Mouse (Mus musculus): ENCODE measurements around the gene Leprot.

The Leprot gene

DNA sequence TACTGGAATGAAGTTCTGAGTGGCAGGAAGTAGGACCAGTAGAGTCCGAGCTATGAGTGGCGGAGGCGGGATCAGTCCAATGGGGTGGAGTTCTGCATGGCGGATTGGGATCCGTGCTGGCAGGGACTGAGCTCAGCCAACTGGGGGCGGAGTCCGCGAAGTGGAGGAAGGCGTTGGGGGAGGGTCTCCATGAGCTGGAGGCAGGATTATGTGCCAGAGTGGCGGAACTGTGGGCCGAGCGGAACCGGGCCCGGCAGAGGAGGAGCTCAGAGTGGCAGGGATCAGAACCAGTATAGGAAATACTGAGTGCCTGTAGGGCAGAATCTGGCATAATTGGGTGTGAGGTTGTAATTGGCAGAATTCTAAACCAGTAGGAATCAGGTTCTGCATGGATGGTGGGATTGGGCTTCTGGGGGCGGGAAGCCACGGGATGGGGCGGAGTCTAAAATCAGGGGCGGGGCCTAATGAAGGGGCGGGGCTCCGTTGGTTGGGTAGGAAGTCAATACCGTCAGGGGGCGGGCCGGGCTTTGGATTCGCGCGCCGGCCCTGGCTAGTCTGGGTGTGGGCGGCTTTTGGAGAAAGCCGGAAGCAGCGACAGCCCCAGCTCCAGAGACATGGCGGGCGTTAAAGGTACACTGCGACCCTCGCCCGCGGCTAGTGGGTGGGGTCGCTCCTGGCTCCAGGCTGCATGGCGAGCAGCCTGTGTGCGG lies at the start of gene Leprot:
Gene Leprot (plus strand): TSS at position 523 of the 710 bp plus-strand sequence.
- DNase-seq (ENCODE audit: inconsistent ontology term): peak; percentile 100

DNA sequence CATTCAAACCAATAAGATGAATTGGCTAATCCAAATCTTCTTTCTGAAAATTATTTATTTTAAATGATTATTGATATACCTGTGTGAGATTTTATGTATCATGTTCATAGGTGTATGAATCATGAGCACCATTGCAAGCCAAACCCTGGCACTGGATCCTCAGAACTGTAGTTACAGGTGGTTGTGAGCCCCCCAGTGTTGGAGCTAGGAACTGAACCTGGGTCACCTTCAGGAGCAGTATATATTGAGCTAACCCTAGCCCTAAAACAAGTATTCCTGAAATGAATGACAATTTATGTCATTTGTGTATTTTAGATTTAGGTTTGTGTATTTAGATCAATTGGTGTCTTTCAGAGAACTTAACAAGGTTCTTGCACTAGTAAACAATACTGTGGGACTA lies 45.8 kb upstream of the Leprot start:
- DNase-seq (ENCODE audit: inconsistent ontology term): no peak

DNA sequence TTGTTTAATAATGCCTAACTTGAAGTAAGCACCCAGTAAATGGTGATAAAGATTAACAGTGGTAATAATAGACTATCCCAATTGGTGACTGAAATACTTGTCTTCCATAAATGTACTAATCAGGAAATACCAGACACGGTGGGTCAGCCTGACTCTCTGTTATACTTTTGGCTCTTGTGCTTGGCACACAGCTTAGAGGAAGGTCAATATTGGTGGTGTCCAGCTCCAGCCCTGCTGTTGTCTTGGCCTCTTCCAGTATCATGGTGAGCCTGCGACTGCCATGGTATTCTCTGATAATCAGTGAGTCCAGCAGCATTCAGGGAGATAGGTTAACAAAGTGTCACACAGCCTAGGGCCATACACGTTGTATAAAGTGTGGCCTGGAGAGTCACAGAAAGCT lies 43.9 kb upstream of the Leprot start:
- DNase-seq (ENCODE audit: inconsistent ontology term): no peak

- DNase-seq (ENCODE audit: inconsistent ontology term): no peak
Measured at GRCm38 (mm10) chr4:101616520-101616919, 31.0 kb upstream of the Leprot start.

DNA sequence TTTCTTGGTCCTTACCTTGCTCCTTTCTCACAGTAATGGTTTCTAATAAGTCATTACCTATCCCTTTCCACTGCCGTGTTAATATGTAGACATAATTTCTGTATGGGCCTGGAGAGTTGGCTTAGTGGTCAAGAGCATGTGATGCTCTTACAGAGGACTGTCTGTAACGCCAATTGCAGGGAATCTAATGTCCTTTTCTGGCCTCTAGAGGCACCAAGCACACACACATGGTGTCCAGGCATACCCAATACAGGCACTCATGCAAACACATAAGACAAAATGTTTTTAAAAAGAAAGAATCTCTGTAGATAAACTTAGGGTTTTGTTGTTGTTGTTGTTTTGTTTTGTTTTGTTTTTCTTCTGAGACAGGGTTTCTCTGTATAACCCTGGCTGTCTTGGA lies 29.8 kb upstream of the Leprot start:
- no peak for DNase-seq (ENCODE audit: inconsistent ontology term)

- no peak for DNase-seq (ENCODE audit: inconsistent ontology term)
Measured at GRCm38 (mm10) chr4:101620206-101620605, 27.3 kb upstream of the Leprot start.

DNA sequence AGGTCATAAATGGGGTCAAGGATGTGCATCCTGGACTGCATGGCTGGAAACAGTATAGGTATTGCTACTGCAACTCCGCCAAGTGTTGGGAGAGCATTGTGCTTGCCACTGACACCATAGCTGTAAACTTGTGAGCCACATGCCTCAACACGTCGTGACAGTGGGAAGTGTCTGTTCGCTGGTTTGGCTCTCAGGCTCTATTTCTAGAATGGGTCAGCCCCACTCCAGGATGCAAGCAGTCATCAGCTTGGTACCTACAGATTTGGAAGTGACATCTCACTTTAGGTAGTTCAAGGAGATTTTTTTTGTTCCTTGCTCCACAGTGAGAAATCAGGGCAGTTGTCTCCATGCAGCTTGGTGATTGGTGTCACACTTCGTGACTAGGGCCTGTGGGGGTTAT lies 26.3 kb upstream of the Leprot start:
- no peak for DNase-seq (ENCODE audit: inconsistent ontology term)

- DNase-seq (ENCODE audit: inconsistent ontology term): no peak
Measured at GRCm38 (mm10) chr4:101625278-101625677, 22.2 kb upstream of the Leprot start.

DNA sequence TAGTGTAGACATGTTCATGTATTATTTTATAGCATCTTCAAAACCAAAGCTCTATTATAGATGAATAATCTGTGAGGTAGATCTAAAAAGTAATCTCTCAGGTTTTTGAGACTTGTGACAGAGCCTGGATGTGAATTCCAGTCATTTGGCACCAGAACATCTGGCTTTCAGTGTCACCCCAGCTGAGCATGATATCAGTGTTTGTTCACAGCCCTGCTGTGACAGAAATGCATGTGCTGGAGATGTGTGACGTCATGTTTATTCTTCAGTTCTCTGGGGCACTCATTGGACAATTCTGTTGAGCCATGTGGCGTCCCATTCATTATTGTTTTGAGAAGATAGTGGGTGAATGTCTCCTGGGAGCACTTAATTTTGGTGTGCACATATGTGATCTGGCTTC lies 11.9 kb upstream of the Leprot start:
- no peak for DNase-seq (ENCODE audit: inconsistent ontology term)

DNA sequence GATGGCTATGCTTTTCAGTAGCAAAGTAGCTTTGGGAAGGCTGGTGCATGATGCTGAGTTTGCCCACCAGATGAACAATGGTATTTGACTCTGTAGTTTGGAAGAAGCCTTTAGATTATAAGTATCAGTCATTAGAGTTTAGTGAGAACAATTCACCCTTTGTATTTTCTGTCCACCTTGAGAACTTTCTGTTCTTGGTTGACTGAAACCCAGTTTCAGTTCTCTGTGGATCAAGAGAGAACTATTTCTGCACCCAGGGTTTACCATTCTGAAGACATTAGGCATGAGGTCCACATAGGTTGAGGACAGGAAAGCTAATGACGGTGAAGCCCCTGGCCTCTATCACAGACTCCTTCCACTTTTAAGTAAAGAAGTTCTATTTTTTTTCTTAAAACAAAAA lies 10.0 kb upstream of the Leprot start:
- no peak for DNase-seq (ENCODE audit: inconsistent ontology term)

GRCm38 (mm10) chr4:101640631-101641030 lies 6.9 kb upstream of the Leprot start:
- no peak for DNase-seq (ENCODE audit: inconsistent ontology term)

DNA sequence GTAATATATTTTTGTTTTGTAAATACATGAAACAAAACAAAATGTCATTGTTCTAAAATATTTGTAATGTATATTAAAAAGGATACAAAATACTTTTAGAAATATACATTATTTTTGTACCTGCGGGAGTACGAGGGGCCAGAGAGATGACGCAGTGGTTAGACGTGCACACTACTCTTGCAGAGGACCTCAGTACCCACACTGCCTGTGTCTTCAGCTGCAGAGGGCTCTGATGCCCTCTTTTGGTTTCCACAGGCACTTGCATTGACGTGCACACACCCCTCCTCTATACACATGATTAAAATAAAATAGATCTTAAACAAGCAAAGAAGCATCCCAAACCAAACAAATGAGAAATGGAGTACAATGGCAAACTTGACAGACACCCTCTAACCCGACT lies 4.8 kb upstream of the Leprot start:
- no peak for DNase-seq (ENCODE audit: inconsistent ontology term)

DNA sequence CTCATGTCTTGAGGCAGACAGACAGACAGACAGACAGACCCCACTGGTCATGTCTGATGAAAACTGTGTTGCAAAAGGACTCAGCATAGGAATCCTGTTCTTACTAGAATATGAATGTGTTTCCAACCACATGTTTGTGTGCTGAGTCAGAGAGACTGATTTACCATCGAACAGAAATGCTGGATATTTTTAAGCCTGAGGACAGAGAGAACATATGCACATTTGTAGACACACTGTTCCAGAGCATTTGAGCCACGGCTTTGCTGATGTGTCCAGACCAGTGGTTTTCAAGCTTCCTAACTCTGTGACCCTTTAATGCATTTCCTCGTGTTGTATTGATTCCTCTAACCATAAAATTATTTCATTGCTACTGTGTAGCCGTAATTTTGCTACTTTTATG lies 4.3 kb upstream of the Leprot start:
- DNase-seq (ENCODE audit: inconsistent ontology term): peak; percentile 30

GRCm38 (mm10) chr4:101646857-101647195 lies 692 bp upstream of the Leprot start:
- no peak for DNase-seq (ENCODE audit: inconsistent ontology term)

DNA sequence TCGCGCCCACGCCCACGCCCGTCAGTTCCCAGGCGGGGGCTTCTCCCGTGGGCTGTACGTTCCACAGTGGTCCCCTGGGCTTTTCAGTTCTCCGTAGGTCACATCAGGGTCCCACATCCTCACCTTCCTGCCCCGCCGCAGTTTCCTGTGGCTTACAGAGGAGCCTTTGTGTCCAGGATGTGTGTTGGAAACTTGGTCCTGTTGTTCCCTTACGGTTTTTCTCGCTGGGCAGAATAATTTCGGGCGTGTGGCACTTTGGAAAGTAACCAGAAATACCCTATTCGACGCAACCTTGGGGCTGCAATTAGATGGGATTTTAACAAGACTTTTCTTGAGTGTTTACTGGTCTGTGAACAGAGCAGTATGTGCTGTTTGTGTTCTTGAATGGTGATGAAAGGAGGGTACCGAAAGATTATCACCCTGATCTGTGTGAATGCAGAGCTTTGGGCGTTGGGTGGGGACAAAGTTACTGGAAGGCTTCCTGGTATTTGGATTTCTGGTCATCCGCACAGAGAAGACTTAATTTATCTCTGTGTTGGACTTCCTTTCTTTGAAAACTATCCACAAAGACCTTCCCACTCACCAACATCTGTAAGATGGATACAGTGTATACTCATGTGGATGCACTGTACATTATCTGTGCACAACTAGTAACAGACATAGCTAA lies 591 bp downstream of the Leprot start:
- no peak for DNase-seq (ENCODE audit: inconsistent ontology term)

DNA sequence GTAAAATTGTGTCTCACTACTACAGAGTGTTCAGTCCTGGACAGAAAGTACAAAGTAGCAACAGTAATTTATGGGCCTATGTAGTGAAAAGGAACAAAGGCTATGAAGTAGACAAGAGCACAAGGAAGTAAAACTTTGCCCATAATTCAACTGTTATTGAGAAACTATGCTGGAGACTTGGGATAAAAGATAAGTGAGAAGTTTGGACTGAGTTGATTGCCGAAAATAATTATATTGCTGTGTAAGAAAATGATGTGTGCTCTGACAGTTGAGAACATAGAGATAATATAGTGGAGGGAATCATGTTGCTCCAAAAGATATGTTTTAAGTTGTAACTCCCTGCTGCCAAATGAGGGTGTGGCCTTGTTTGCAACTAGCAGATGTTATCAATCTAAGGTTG lies 1.2 kb downstream of the Leprot start:
- no peak for DNase-seq (ENCODE audit: inconsistent ontology term)

DNA sequence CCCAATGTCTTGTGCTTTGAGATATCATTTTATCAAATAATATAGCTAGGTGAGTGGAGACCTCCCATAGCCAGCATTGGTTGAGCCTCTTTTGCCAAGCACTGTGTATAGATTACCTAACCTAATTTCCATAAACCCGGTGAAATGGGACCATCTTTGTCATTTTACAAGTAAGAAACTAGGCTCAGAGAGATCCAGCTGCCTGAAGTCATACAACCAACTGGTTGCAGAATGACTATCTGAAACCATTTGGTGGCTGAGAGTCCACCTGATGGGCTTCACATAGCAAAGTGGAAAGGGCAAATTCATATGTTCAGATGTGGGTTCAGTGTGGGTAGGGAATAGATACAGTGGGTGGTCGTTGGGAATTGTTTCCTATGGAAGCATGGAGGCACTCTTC lies 3.4 kb downstream of the Leprot start:
- no peak for DNase-seq (ENCODE audit: inconsistent ontology term)

DNA sequence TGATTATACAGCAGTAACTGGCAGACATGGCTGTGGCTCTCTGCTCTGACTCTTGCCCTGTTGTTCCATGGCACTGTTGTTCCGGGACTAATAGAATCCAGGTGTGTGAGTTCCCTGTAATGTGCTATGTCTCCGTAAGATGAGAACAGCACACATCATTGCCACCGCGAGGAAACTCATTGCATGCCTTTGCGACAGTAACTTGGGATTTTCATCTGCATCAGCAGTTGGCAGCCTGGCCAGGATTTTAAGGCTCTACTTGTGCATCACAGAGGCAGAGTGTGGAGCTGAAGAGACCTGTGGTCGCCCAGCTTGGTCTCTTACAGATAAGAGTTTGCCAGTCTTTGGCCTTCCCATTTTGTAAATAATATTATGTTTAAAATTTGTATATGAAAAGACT lies 6.7 kb downstream of the Leprot start:
- no peak for DNase-seq (ENCODE audit: inconsistent ontology term)

GRCm38 (mm10) chr4:101654788-101655414 lies 7.4 kb downstream of the Leprot start:
- DNase-seq (ENCODE audit: inconsistent ontology term): no peak

DNA sequence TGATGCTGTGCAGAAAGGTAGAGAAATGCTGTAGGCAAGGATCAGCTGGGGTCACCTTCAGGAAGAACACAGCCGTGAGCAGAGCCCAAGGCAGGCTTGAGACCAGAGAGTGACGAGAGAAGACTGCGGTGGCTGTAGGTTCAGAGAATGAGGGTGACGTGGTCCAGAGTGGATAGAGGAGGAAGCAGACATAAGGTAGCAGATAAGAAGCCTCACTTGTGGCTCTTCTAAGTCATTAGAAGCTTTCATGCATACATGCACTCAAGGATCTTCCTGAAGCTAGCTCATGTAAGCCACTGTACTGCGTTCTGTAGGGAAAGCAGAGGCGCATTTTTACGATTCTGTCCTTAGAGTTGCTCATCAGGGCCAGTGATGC lies 7.9 kb downstream of the Leprot start:
- DNase-seq (ENCODE audit: inconsistent ontology term): no peak

DNA sequence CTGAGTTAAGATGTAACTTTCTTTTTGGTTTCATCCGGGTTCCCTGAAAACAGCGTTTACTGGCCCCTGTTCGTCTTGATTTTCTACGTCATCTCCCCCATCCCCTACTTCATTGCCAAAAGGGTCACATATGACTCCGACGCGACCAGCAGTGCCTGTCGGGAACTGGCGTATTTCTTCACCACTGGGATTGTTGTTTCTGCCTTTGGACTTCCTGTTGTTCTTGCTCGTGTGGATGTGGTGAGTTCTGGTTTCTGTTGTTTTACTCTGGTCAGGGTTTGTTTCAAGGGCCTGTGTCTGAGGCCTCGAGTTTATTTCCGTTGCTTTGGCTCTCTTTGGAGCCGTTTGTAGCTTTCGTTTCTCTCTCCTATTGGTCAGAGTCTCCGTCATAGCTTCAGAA lies 8.5 kb downstream of the Leprot start:
- no peak for DNase-seq (ENCODE audit: inconsistent ontology term)

- peak; percentile 9 for DNase-seq (ENCODE audit: inconsistent ontology term)
Measured at GRCm38 (mm10) chr4:101656956-101657570, 9.5 kb downstream of the Leprot start.

Measured in Muller cell, postnatal 12 days (primary cell).